Mouse (Mus musculus): ENCODE measurements around the gene Trdmt1. TPM values are rescaled to one million over a fixed set of nuclear protein-coding genes. Genes with fewer than 3 reads are reported as not detected.
"Not testable (repeated sequence)": the region's sequence is repeated elsewhere in the genome, so short reads cannot be mapped to it uniquely, and the experiment has no call there.

Gene Trdmt1
- 1 to 10 TPM; 4.6 to 4.8 TPM for total RNA-seq (2021)
- long read RNA-seq, experiment 1, partial matches to known transcripts, result 0 of 1 reads
- long read RNA-seq, experiment 1, other reads (novel, unspliced or antisense), result 1 of 1 reads
- long read RNA-seq, experiment 2, result 0 reads

GRCm38 (mm10) chr2:13544193-13544824, at the start of gene Trdmt1:
Gene Trdmt1, minus strand, starts transcription at chr2:13544668.
- DNase-seq (ENCODE audit: low spot score), result peak; percentile 83

GRCm38 (mm10) chr2:13593328-13593727, 48.9 kb upstream of the Trdmt1 start:
- DNase-seq (ENCODE audit: low spot score), result no peak

GRCm38 (mm10) chr2:13583746-13584145, 39.3 kb upstream of the Trdmt1 start:
- not testable (repeated sequence) for DNase-seq (ENCODE audit: low spot score)

GRCm38 (mm10) chr2:13582184-13582583, 37.7 kb upstream of the Trdmt1 start:
- DNase-seq (ENCODE audit: low spot score), result no peak

DNA sequence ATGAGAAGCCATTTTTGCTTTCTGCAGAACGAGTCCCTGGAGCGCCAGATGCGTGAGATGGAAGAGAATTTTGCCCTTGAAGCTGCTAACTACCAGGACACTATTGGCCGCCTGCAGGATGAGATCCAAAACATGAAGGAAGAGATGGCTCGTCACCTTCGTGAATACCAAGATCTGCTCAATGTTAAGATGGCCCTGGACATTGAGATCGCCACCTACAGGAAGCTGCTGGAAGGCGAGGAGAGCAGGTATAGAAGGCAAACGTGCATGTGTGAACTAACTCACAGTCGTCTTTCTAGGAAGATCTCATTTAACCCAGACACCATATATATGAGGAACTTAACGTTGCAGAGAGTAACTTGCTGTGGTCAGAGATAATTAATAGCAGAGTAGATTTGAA, 35.5 kb upstream of the Trdmt1 start:
- DNase-seq (ENCODE audit: low spot score), result no peak

- DNase-seq (ENCODE audit: low spot score), result no peak
These were observed 34.8 kb upstream of the Trdmt1 start for GRCm38 (mm10) chr2:13579315-13579714.

DNA sequence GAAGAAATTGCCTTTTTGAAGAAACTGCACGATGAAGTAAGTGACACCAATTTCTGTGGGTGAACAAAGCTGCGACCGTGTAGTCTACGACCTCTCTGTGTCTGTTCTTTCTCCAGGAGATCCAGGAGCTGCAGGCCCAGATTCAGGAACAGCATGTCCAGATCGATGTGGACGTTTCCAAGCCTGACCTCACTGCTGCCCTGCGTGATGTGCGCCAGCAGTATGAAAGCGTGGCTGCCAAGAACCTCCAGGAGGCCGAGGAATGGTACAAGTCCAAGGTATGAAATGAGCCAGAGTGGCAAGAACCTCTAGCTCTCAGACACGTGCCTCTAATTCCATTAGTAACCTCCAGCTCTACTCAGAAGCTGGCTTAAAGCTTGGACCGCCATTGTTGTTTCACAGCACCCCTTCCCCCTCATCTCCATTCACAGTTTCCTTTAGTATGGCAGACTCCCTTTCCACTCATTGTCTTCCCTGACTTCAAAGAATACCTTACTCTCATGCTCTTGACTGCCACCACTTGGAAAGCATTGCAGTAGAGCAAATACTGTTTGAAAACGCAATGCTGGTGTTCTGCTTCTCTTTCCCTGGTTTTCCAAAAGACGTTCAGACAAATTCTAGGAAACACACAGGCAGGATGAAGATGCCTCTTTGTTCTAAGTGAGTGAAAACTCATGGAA, 34.1 kb upstream of the Trdmt1 start:
- peak; percentile 47 for DNase-seq (ENCODE audit: low spot score)

- DNase-seq (ENCODE audit: low spot score), result no peak
These were observed 32.9 kb upstream of the Trdmt1 start for GRCm38 (mm10) chr2:13577399-13577798.

GRCm38 (mm10) chr2:13575926-13576325, 31.5 kb upstream of the Trdmt1 start:
- no peak for DNase-seq (ENCODE audit: low spot score)

- peak; percentile 69 for DNase-seq (ENCODE audit: low spot score)
These were observed 30.9 kb upstream of the Trdmt1 start for GRCm38 (mm10) chr2:13575287-13575801.

DNA sequence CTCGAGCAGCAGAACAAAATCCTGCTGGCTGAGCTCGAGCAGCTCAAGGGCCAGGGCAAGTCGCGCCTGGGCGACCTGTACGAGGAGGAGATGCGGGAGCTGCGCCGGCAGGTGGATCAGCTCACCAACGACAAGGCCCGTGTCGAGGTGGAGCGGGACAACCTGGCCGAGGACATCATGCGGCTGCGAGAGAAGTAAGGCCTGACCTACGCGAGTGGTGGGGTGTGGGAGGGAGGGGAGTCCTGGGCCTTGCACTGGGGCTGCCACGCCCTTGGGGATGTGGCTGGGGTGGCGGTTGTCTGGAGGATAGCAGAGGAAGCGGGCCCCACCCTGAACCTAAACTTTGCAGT, 30.3 kb upstream of the Trdmt1 start:
- peak; percentile 31 for DNase-seq (ENCODE audit: low spot score)

DNA sequence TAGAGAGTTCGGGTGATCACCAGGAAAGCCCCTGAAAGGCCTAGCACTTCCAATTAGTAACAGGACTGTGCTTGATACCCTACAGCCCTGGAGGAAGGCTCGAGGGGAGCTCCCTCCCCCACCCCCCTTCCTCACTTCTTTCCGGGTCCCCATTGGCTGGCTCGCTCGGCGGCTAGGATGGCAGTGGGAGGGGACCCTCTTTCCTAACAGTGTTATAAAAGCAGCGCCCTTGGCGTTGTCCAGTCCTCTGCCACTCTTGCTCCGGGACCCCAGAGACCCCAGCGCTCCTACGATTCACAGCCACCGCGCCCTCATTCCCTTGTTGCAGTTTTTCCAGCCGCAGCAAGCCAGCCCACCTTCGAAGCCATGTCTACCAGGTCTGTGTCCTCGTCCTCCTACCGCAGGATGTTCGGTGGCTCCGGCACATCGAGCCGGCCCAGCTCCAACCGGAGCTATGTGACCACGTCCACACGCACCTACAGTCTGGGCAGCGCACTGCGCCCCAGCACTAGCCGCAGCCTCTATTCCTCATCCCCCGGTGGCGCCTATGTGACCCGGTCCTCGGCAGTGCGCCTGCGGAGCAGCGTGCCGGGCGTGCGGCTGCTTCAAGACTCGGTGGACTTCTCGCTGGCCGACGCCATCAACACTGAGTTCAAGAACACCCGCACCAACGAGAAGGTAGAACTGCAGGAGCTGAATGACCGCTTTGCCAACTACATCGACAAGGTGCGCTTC, 29.8 kb upstream of the Trdmt1 start:
- DNase-seq (ENCODE audit: low spot score), result peak; percentile 84

DNA sequence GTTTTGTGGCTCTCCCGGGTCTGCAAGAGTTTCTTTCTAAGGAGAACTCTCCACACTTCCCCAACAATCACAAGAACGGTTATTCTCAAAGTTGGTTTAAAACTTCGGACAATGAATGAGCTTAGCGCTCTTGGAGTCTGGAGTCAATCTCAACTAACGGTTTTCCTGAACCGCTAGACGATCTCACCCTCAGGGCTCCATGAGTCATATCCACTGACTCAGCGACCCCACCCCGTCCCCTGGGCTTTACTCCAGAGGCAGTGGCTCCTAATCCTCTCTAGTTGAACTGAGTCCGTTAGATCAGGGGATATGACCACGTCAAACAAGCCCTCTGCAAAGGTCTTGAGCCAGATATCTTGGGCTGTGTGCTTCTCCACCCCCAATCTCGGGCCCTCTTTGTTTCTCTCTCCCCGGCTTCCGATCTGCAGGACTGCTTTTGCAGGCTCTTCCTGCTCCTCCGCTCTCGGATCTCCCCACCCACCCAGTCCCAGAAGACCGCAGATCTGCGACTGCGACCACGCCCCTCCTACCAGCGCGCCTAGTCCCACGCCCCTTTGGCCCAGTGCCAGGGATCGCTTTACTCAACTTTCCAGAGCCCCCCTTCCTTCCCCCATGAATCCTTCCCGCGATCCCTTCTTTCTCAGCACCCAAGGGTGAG, 29.1 kb upstream of the Trdmt1 start, which contains the start of gene Vim:
Gene Vim (plus strand): TSS at position 520 of the 658 bp plus-strand sequence.
- peak; percentile 92 for DNase-seq (ENCODE audit: low spot score)

DNA sequence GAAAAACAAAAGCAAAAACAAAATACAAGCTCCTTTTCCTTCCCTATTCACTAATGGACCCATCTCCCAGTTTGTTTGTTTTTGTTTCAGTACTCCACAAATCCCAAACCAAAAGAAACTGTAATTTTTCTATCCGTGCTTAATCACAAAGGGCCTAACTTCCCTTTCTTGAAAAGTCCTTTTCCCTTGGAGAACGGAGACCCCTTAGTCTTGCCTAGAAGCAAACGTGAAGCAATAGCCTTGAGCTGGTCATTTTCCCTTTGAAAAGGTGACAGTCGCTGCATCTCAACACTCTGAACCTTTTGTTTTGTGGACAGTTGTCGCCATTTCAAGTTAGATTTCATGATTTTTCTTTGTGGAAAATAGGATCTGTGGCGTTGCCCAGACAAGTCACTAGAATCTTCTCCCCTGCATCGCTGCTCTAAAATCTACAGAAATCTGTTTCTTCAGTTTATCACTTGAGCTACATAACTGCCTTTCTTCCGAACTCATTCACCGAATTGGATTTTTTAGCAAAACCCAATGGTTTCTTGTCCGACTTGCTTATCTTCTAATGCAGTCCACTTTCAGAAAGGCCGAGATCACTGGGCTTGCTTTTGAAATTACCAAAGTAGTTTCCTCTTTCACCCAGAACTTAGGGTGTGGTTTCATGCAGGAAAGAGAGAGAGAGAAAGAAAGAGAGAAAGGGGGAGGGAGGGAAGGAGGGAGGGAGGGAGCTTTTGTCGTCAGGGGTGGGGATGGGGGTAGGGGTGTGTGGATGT, 28.4 kb upstream of the Trdmt1 start:
- peak; percentile 32 for DNase-seq (ENCODE audit: low spot score)

DNA sequence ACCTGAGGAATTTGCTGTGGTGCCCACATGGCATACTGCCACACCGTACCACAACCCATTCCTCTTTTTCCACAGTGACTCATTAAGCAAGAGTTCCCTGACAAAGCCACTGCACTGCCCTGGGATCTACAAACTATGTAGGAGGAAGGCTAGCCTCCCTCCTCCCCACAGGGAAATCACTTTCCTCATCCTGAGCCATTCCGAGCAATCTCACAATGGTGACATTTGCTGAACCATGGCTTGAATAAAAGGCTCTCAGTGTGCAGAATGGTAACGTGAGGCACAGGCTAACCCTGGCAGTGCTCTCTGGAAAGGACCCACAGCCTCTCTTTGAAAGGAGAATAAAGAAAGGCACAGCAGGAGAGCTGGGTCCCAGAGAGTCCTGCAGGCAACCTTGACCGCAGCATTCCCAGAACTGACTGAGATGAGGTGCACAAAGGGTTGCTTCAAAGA, 27.7 kb upstream of the Trdmt1 start:
- DNase-seq (ENCODE audit: low spot score), result no peak

DNA sequence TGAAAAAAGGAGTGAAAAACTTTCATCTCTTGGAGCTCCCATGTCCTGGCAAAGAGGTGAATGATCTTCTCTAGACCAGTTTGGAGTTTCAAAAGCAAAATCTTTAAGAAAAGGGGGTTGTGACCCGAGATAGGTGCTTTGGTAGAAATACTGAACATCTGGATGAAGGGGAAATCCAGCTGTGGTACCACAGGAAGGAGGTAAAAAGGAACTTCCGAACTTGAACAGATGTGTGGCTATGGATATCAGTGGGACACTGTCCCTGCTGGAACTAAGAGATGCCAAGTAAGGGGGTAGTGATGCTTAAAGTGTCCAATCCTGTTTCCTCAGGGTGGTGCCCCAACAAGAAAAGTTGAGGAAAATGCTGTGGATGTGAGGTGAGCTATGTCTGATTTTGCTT, 25.7 kb upstream of the Trdmt1 start:
- no peak for DNase-seq (ENCODE audit: low spot score)

DNA sequence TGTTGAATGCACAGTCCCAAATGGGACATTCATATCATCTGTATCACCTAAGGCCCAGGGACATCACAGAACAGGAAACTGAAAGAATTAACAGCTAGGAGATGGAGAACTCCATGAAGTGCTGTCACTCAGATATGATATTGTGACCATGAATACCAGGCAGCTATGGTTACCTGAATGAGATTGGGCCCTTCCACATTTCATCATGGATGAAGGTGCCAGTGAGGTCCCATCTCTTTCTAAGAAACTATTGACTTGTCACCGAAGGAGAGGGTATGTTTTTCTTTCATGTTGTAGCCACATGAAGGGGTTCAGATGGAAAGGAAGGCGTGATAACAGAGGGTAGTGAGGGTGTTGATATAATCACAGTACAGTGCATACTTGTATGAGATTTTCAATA, 15.9 kb upstream of the Trdmt1 start:
- no peak for DNase-seq (ENCODE audit: low spot score)

- no peak for DNase-seq (ENCODE audit: low spot score)
These were observed 15.3 kb upstream of the Trdmt1 start for GRCm38 (mm10) chr2:13559729-13560128.

GRCm38 (mm10) chr2:13559303-13559702, 14.8 kb upstream of the Trdmt1 start:
- DNase-seq (ENCODE audit: low spot score), result peak; percentile 22

- peak; percentile 64 for DNase-seq (ENCODE audit: low spot score)
These were observed 14.3 kb upstream of the Trdmt1 start for GRCm38 (mm10) chr2:13558607-13559262.

Data from gastrocnemius, adult 18-20 months (tissue).